Mouse (Mus musculus) C2C12 (cell line): ENCODE measurements around the gene C87436.

Experiments used
- CEBPB ChIP-seq: IDR thresholded peaks from one replicate; pipeline ENCODE4 v1.6.1; 2011; ENCODE audit warnings: low read depth, mild to moderate bottlenecking, control low read depth, moderate library complexity
- CTCF ChIP-seq: IDR thresholded peaks from one replicate; pipeline ENCODE4 v1.5.1; 2011; ENCODE audit not compliant: control insufficient read depth, insufficient read depth, insufficient read length
- MAX ChIP-seq: IDR thresholded peaks from one replicate; pipeline ENCODE4 v1.6.1; 2011; ENCODE audit warnings: mild to moderate bottlenecking, control low read depth
- USF1 ChIP-seq: IDR thresholded peaks from one replicate; pipeline ENCODE4 v1.6.1; 2011; ENCODE audit warnings: low read depth, mild to moderate bottlenecking, control low read depth, moderate library complexity

DNA sequence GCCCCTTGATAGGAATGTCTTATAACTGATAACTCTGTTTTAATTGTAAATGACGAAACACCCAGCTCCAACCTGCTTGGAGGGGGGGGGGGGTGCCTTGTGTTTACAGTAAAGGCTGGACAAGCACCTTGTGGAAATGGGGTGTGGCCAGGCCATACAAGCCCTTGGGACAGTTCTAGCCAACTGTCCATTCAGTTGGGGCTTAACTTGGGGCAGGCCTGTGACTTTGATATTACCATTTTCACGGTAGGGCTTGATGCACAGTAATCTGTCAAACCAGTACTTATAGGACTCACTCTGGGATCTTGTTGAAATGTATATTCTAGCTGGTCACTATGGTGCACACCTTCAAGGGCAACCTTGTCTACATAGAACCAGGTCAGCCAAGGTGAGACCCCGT lies 33.1 kb downstream of the C87436 start:
- TF ChIP-seq CTCF (no peak), MAX (no peak), USF1 (no peak), CEBPB (no peak)
